Mouse (Mus musculus) stomach, postnatal 0 days (tissue): Measurements from ENCODE around the gene Tnfrsf25. TPM values are rescaled to one million over a fixed set of nuclear protein-coding genes. Genes with fewer than 3 reads are reported as not detected.

Experiments used
- ATAC-seq: fragments of 200-750 bp; cut with Nextera tagmentation; 2 replicates; pipeline ENCODE4 v1.8.0; 2017; ENCODE audit not compliant: low FRiP score, low TSS enrichment
- DNase-seq: peaks from one replicate; pipeline ENCODE4 v3.0.0-alpha.2; 2016; ENCODE audit warnings: low spot score
- H3K27ac ChIP-seq: fragments of 300-500 bp; sonication (generic); replicated peaks from 2 replicates; pipeline ENCODE4 v1.5.1; 2014; ENCODE audit warnings: mild to moderate bottlenecking, control low read depth
- H3K27me3 ChIP-seq: fragments of 300-500 bp; sonication (generic); 2 replicates; pipeline ENCODE4 v1.6.1; 2014; ENCODE audit warnings: low read length; ENCODE audit not compliant: control insufficient read depth, insufficient read depth
- H3K36me3 ChIP-seq: fragments of 300-500 bp; sonication (generic); 2 replicates; pipeline ENCODE4 v1.6.1; 2014; ENCODE audit warnings: low read length, mixed read lengths; ENCODE audit not compliant: control insufficient read depth, insufficient read depth
- H3K4me1 ChIP-seq: fragments of 300-500 bp; sonication (generic); replicated peaks from 2 replicates; pipeline ENCODE4 v1.6.1; 2014; ENCODE audit warnings: antibody characterized with exemption; ENCODE audit not compliant: control insufficient read depth, insufficient read depth
- H3K4me2 ChIP-seq: fragments of 300-500 bp; sonication (generic); replicated peaks from 2 replicates; pipeline ENCODE4 v1.6.1; 2014; ENCODE audit warnings: low read depth, mild to moderate bottlenecking, control low read depth, moderate library complexity
- H3K4me3 ChIP-seq: fragments of 300-500 bp; sonication (generic); 2 replicates; pipeline ENCODE4 v1.5.1; 2014; ENCODE audit warnings: low read depth, low read length, control low read depth
- H3K9ac ChIP-seq: fragments of 300-500 bp; sonication (generic); 2 replicates; pipeline ENCODE4 v1.6.1; 2014; ENCODE audit warnings: mild to moderate bottlenecking, low read length, control low read depth, mixed read lengths
- H3K9me3 ChIP-seq: fragments of 300-500 bp; sonication (generic); 2 replicates; pipeline ENCODE4 v1.6.1; 2016; ENCODE audit warnings: low read length; ENCODE audit not compliant: control insufficient read depth
- CTCF ChIP-seq: IDR thresholded peaks from 2 replicates; pipeline ENCODE4 v1.5.1; 2016; ENCODE audit warnings: antibody characterized with exemption, low read depth, mild to moderate bottlenecking, moderate library complexity
- EP300 ChIP-seq: optimal IDR thresholded peaks from 2 replicates; pipeline ENCODE3; 2016; ENCODE audit warnings: antibody characterized with exemption
- WGBS: fragments of 180-500 bp; shearing (Covaris S2); extraction: QIAGEN DNeasy Blood & Tissue Kit; methylation state at CpG from one replicate; pipeline ENCODE4 v1.1.7; 2014; 5-methylcytosine and 5-hydroxymethylcytosine counted together
- polyA plus RNA-seq: library from polyadenylated mRNA; unstranded; fragments of >200 nt; fragmentation: Nextera tagmentation; extraction: Ambion mirVana; gene quantifications from 2 replicates; pipeline ENCODE4 v1.2.1, GENCODE M21; 2015

Tnfrsf25 gene
- polyA plus RNA-seq, 1 experiment from 2014 or later = 0.49 TPM

DNA sequence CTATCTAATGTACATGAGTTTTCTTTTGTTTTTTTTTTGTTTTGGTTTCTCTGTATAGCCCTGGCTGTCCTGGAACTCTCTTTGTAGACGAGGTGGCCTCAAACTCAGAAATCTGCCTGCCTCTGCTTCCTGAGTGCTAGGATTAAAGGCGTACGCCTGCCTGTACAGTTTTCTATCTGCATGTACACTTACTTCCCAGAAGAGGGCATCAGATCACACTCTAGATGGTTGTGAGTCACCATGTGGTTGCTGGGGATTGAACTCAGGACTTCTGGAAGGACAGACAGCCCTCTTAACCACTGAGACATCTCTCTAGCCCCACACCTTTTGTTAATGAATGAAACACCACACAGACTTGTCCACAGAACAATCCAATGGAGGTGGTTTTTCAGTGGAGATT, 36.5 kb upstream of the Tnfrsf25 start:
- Histone ChIP-seq H3K4me1 (no peaks in the 10 kb centered on the region), H3K27me3 (no peaks in the 10 kb centered on the region), H3K36me3 (no peaks in the 10 kb centered on the region), H3K27ac (no peak overlapping the region), H3K9me3 (no peaks in the 10 kb centered on the region), H3K4me3 (no peak overlapping the region), H3K4me2 (no peak overlapping the region), H3K9ac (no peak overlapping the region)
- DNase-seq (no peak), ATAC-seq (no peak)
- no peak for TF ChIP-seq EP300
- peak; percentile 27; the same call in 1 of the 2 replicates for TF ChIP-seq CTCF
- WGBS = 85% methylated on average over 3 of the region's 3 CpGs

- H3K27ac ChIP-seq = no peak overlapping the region
- no peak for DNase-seq
- H3K4me2 ChIP-seq = no peak overlapping the region
- no peak overlapping the region for H3K9ac ChIP-seq
- H3K36me3 ChIP-seq = no peaks in the 10 kb centered on the region
- no peak for ATAC-seq
- no peaks in the 10 kb centered on the region for H3K9me3 ChIP-seq
- 60% methylated on average over 7 of the region's 7 CpGs for WGBS
- no peaks in the 10 kb centered on the region for H3K27me3 ChIP-seq
- TF ChIP-seq CTCF (no peak), EP300 (no peak)
- no peaks in the 10 kb centered on the region for H3K4me1 ChIP-seq
- H3K4me3 ChIP-seq = no peak overlapping the region
These were observed 35.8 kb upstream of the Tnfrsf25 start for GRCm38 (mm10) chr4:152079931-152080330.

GRCm38 (mm10) chr4:152083611-152084220, 32.0 kb upstream of the Tnfrsf25 start:
- no peaks in the 10 kb centered on the region for H3K27me3 ChIP-seq
- no peak for TF ChIP-seq EP300
- TF ChIP-seq CTCF = no peak
- DNase-seq = no peak
- H3K9me3 ChIP-seq = no peaks in the 10 kb centered on the region
- no peaks in the 10 kb centered on the region for H3K36me3 ChIP-seq
- no peak overlapping the region for H3K4me2 ChIP-seq
- no peak overlapping the region for H3K4me3 ChIP-seq
- no peak for ATAC-seq
- no peak overlapping the region for H3K9ac ChIP-seq
- H3K4me1 ChIP-seq = 0 out of 2 replicates have a peak, but pooled peaks cover 5% of the 10 kb centered on the region
- H3K27ac ChIP-seq = no peak overlapping the region
- 59% methylated on average over 6 of the region's 7 CpGs for WGBS

GRCm38 (mm10) chr4:152084616-152085015, 31.1 kb upstream of the Tnfrsf25 start:
- no peak for ATAC-seq

GRCm38 (mm10) chr4:152086505-152087210, 29.1 kb upstream of the Tnfrsf25 start:
- Histone ChIP-seq H3K27me3 (no peaks in the 10 kb centered on the region), H3K36me3 (no peaks in the 10 kb centered on the region), H3K4me2 (peak overlapping the region; percentile 86), H3K9ac (peak overlapping the region; percentile 79), H3K9me3 (no peaks in the 10 kb centered on the region), H3K4me1 (0 out of 2 replicates have a peak, but pooled peaks cover 5% of the 10 kb centered on the region), H3K27ac (peak overlapping the region; percentile 58; the same call in 1 of the 2 replicates), H3K4me3 (peak overlapping the region; percentile 73)
- DNase-seq (peak; percentile 76), ATAC-seq (peak; percentile 84)
- no peak for TF ChIP-seq EP300
- peak; percentile 27 for TF ChIP-seq CTCF
- WGBS = under 1% methylated on average over 35 of the region's 92 CpGs

More at GRCm38 (mm10) chr4:152084616-152085015, 31.1 kb upstream of the Tnfrsf25 start:
- 81% methylated on average over 7 of the region's 7 CpGs for WGBS
- no peak for DNase-seq
- Histone ChIP-seq H3K9me3 (no peaks in the 10 kb centered on the region), H3K4me1 (0 out of 2 replicates have a peak, but pooled peaks cover 5% of the 10 kb centered on the region), H3K27me3 (no peaks in the 10 kb centered on the region), H3K4me2 (no peak overlapping the region), H3K9ac (no peak overlapping the region), H3K27ac (no peak overlapping the region), H3K4me3 (no peak overlapping the region), H3K36me3 (no peaks in the 10 kb centered on the region)
- no peak for TF ChIP-seq EP300
- TF ChIP-seq CTCF = no peak
